Mouse (Mus musculus) erythroblast, embryonic 14.5 days (primary cell): Measurements from ENCODE around the gene Ncbp2. TPM values are rescaled to one million over a fixed set of nuclear protein-coding genes. Genes with fewer than 3 reads are reported as not detected.
"Not testable (repeated sequence)": the region's sequence is repeated elsewhere in the genome, so short reads cannot be mapped to it uniquely, and the experiment has no call there.

Experiments
- H3K27me3 ChIP-seq: 2 replicates; pipeline ENCODE4 v1.6.1; 2012; ENCODE audit warnings: inconsistent platforms; ENCODE audit not compliant: control insufficient read depth
- H3K36me3 ChIP-seq: 2 replicates; pipeline ENCODE4 v1.6.1; 2012; ENCODE audit warnings: mild to moderate bottlenecking, inconsistent platforms; ENCODE audit not compliant: control insufficient read depth
- H3K4me1 ChIP-seq: 2 replicates; pipeline ENCODE4 v1.6.1; 2012; ENCODE audit warnings: inconsistent platforms; ENCODE audit not compliant: control insufficient read depth
- H3K4me3 ChIP-seq: replicated peaks from 2 replicates; pipeline ENCODE3; 2012; ENCODE audit warnings: moderate library complexity, mild to moderate bottlenecking, inconsistent platforms
- H3K9me3 ChIP-seq: 2 replicates; pipeline ENCODE4 v1.6.1; 2012; ENCODE audit warnings: low read length, inconsistent platforms, mixed read lengths; ENCODE audit not compliant: control insufficient read depth
- GATA1 ChIP-seq: IDR thresholded peaks from 2 replicates; pipeline ENCODE4 v1.6.1; 2012; ENCODE audit warnings: low read length, inconsistent platforms, mixed read lengths
- TAL1 ChIP-seq: IDR thresholded peaks from 3 replicates; pipeline ENCODE4 v1.6.1; 2012; ENCODE audit warnings: low read length, inconsistent platforms, mixed read lengths
- polyA plus RNA-seq: library from polyadenylated mRNA; stranded (reverse); fragments of >175 nt; gene quantifications from 2 replicates; pipeline ENCODE4 v1.2.3, GENCODE M21; 2012

Gene Ncbp2
- polyA plus RNA-seq, 1 experiment: 7.7 TPM

DNA sequence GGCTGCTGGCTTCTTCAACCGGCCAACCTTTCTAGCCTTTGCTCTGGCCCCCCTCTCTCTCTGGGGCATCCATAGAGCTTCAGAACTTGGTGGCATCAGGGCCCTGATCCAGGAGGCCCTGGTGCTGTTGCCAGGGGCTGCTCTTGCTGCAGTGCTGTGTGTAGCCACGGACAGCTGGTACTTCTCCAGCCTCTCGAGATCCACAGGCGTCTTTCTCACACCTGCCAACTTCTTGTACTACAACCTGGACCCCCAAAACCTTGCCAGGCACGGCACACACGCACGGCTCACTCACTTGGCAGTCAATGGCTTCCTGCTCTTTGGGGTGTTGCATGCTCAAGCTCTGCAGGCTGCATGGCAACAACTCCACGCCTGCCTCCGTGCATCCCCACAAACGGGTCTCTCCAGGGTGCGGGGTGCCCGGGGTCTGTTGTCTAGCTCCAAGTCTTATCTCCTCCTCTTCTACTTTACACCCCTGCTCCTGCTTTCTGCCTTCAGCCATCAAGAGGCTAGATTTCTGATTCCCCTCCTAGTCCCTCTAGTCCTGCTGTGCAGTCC lies 3.5 kb upstream of the Ncbp2 start:
- no peak for TF ChIP-seq TAL1
- no peak for TF ChIP-seq GATA1
- peaks cover 15% of the 10 kb centered on the region for H3K36me3 ChIP-seq
- H3K9me3 ChIP-seq: no peaks in the 10 kb centered on the region
- no peak overlapping the region for H3K4me3 ChIP-seq
- peaks cover 48% of the 10 kb centered on the region for H3K4me1 ChIP-seq
- no peaks in the 10 kb centered on the region for H3K27me3 ChIP-seq

DNA sequence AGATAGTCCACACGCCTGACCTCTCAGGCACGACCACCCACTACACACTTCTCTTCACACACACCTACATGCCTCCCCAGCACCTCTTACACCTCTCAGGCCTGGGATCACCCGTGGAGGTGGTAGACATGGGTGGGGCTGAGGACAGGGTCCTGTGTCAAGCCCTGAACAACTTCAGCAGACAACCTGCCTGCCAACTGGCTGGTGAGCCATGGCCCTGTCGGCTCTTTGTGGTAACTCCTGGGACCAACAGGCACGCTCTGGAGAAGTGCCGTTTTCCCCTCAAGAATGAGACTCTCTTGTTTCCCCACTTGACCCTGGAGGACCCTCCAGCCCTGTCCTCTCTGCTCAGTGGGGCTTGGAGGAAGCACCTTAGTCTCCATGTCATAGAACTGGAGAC lies 2.9 kb upstream of the Ncbp2 start:
- peaks cover 17% of the 10 kb centered on the region for H3K36me3 ChIP-seq
- peaks cover 50% of the 10 kb centered on the region for H3K4me1 ChIP-seq
- no peak for TF ChIP-seq GATA1
- no peak for TF ChIP-seq TAL1
- H3K27me3 ChIP-seq: no peaks in the 10 kb centered on the region
- H3K4me3 ChIP-seq: no peak overlapping the region
- no peaks in the 10 kb centered on the region for H3K9me3 ChIP-seq

DNA sequence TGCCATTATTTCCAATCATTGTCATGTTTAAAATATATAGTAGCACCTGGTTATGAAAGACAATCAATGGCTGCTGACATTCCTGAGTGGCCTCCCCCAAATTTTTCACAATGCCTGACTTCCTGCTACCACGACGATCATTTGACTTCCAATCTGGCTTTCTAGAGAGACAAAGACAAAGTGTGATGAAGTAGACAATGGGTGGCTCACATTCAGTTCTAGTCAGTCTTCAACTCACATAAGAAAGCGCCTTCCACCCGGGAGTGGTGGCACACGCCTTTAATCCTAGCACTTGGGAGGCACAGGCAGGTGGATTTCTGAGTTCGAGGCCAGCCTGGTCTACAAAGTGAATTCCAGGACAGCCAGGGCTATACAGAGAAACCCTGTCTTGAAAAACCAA lies 2.3 kb upstream of the Ncbp2 start:
- H3K9me3 ChIP-seq, H3K27me3 ChIP-seq, H3K4me3 ChIP-seq: not testable (repeated sequence)
- Histone ChIP-seq H3K4me1 (peaks cover 45% of the 10 kb centered on the region), H3K36me3 (peaks cover 22% of the 10 kb centered on the region)

DNA sequence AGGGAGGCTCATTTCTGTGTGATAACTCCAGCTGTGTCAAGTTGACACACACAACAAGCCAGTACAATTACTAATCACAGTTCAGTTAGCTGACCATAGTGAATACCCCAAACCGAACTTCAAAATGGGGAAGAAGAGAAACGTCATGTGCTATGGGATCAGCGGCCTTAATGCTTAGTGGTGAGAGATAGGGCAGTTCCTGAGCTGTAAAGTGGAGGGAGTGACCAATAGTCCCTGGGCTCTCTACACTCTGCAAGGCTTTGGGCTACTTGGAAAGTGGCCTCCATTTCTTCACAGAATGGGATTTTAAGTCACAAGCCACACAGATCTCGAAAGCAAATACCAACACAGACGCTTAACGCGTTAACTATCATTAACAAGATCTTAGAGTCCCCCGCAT lies 980 bp upstream of the Ncbp2 start:
- H3K4me1 ChIP-seq: peaks cover 45% of the 10 kb centered on the region
- TF ChIP-seq GATA1 (no peak), TAL1 (no peak)
- H3K9me3 ChIP-seq: no peaks in the 10 kb centered on the region
- H3K36me3 ChIP-seq: peaks cover 31% of the 10 kb centered on the region
- H3K27me3 ChIP-seq: no peaks in the 10 kb centered on the region
- peak overlapping the region; percentile 91 for H3K4me3 ChIP-seq

DNA sequence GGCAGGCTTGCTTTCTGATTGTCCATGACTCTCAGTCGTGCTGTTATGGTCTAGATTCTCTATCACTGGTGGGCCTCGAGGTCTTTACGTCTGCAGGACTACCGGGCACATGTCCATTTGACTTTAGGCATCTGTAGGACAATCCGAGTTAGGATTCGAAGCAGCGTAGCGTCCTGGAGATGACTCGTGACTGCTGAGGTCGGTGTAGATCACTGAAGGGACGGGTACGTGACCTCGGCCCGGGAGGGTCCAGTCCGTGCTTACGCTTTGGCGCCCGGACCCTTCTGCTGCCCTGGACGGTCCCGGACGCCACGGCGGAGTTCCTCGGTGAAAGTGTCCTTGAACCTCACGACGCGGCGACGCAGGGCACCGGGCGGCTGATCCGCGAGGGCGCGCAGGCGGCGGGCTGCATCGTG lies 404 bp upstream of the Ncbp2 start:
- Histone ChIP-seq H3K36me3 (peaks cover 34% of the 10 kb centered on the region), H3K4me3 (peak overlapping the region; percentile 91), H3K9me3 (no peaks in the 10 kb centered on the region), H3K4me1 (peaks cover 45% of the 10 kb centered on the region), H3K27me3 (no peaks in the 10 kb centered on the region)
- TF ChIP-seq TAL1: no peak
- no peak for TF ChIP-seq GATA1

DNA sequence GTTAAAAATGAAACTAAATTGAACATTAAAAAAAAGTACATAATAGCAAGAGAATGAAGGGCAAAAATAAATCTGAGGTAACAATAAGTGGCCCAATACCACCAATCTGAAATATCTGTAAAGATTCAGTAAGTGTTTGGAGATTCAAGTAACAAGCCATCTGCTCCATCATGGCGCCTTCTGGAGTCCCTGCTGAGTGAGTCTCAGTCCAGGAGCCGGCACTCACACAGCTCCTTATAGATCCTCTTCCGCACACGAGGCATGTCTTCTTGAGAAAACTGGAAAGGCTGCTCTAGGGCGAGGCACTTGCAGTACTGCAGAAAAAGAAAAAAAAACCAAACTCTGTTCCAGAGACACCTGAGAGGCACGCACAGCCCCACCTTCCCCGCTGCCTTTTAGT lies 14.9 kb downstream of the Ncbp2 start:
- no peaks in the 10 kb centered on the region for H3K9me3 ChIP-seq
- H3K36me3 ChIP-seq: peaks cover 72% of the 10 kb centered on the region
- no peaks in the 10 kb centered on the region for H3K4me1 ChIP-seq
- H3K27me3 ChIP-seq: no peaks in the 10 kb centered on the region
- TF ChIP-seq GATA1: no peak
- TF ChIP-seq TAL1: no peak
- no peak overlapping the region for H3K4me3 ChIP-seq

DNA sequence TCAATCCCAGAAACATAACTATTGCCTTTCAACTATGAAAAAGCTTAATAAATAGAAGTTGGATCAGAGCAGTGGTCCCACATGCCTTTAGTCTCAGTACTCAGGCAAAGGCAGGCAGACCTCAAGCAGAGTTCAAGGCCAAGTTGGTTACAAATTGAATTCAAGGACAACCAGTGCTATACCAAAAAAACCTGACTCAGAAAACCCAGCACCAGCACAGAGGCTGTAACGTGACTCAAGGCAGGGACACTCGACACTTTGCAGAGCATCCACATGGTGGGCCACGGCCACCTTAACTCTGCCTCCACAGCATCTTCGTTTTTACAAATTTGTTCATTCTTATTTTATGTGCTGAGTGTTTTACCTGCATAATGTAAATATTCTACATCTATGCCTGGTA lies 26.9 kb downstream of the Ncbp2 start:
- Histone ChIP-seq H3K36me3 (peaks cover 45% of the 10 kb centered on the region), H3K27me3 (no peaks in the 10 kb centered on the region), H3K4me3 (no peak overlapping the region), H3K4me1 (no peaks in the 10 kb centered on the region), H3K9me3 (no peaks in the 10 kb centered on the region)
- TF ChIP-seq TAL1: no peak
- no peak for TF ChIP-seq GATA1

DNA sequence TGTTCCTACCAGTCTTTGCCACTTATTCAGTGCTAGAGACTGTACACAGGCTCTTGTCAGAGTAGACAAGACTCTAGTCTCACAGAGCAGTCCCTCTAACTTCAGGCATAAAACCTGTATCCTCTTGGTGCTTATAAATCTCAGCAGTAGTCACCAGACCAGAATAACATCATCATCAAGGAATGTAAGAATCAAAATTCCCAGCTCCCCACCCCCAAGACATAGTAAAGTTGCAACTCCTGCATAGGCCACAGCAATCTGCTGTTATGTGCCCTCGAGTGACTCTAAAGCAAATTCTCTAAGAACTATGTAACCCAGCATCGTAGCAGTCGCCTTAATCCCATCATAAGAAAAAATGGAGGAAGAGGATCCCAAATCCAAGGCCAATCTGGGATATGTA lies 31.2 kb downstream of the Ncbp2 start:
- Histone ChIP-seq H3K4me3 (no peak overlapping the region), H3K9me3 (no peaks in the 10 kb centered on the region), H3K27me3 (no peaks in the 10 kb centered on the region), H3K4me1 (no peaks in the 10 kb centered on the region), H3K36me3 (peaks cover 31% of the 10 kb centered on the region)
- TF ChIP-seq GATA1 (no peak), TAL1 (no peak)

DNA sequence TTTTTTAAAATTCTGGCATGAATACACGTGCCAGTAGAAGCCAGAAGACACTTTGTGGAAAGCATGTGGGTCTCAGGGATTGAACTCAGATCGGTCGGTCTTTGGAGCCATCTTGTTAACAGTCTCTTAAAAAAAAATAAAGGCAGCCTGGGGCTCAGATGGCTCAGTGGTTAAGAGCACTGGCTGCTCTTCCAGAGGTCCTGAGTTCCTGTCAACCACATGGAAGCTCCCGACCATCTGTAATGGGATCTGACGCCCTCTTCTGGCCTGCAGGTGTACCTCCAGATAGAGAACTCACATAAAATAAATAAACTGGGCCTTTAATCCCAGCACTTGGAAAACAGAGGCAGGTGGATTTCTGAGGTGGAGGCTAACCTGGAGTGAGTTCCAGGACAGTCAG lies 32.6 kb downstream of the Ncbp2 start:
- H3K36me3 ChIP-seq: peaks cover 31% of the 10 kb centered on the region
- H3K4me1 ChIP-seq: no peaks in the 10 kb centered on the region
- no peaks in the 10 kb centered on the region for H3K27me3 ChIP-seq
- H3K4me3 ChIP-seq: no peak overlapping the region
- TF ChIP-seq GATA1 (no peak), TAL1 (no peak)
- no peaks in the 10 kb centered on the region for H3K9me3 ChIP-seq

DNA sequence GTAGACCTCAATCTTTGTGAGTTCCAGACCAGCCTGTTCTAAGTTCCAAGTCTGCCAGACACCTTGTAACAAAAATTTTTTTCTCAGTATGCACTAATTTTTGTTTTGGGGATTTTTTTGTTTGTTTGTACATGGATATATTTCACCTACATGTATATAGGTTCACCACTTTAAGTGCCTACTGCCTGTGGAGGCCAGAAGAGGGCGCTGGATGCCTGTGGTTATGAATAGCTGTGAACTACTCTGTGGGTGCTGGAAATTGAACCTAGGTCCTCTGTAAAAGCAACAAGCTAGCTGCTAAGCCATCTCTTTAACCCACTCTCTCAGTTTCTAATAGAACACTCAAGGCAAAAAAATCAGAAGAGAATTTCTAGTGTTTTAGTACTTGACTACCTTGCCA lies 43.7 kb downstream of the Ncbp2 start:
- Histone ChIP-seq H3K4me3 (no peak overlapping the region), H3K4me1 (no peaks in the 10 kb centered on the region), H3K9me3 (no peaks in the 10 kb centered on the region), H3K27me3 (no peaks in the 10 kb centered on the region), H3K36me3 (peaks cover 35% of the 10 kb centered on the region)
- TF ChIP-seq GATA1 (no peak), TAL1 (no peak)
